Mouse (Mus musculus): ENCODE data around the gene Mfsd2b. TPM values are rescaled to one million over a fixed set of nuclear protein-coding genes. Genes with fewer than 3 reads are reported as not detected.

Mfsd2b gene
- 0.81 TPM for polyA plus RNA-seq (2017; shearing (Covaris generic))

DNA sequence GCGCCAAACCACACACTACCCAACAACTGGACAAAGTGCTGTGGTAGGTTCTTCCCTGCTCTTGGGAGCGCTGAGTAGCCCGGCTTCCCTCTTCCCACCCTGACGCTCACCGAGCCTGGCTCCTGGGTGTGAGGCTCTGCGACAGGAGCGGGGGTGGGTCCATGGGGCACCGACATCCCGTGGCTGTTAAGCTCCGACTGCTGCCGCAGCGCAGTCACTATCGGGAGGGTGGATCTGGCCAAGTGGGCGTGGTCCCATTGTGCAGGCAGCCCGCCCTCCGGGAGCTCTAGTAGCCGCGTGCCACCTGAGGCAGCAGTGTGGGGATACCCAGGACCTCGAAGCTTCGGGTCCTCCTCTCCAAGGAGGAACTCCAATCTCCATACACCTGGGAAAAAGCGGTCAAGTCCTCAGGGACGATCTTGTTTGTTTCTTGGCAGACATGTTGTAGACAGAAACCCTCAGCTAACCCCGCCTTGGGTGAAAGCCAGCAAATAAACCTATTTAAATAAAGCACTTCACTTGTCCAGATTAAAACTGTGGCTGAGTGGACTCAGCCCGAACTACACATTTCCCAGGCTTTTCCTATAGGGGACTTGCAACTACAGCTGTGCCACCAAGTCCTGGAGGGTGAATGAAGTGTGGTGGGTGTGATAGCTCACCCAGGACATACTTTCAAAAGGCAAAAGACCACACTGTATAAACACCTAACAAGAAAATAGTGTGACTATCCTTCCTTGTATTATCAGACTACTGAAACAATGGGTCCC is at the start of gene Mfsd2b:
Gene Mfsd2b, minus strand, starts transcription at position 199 of the 767 bp plus-strand sequence.

DNA sequence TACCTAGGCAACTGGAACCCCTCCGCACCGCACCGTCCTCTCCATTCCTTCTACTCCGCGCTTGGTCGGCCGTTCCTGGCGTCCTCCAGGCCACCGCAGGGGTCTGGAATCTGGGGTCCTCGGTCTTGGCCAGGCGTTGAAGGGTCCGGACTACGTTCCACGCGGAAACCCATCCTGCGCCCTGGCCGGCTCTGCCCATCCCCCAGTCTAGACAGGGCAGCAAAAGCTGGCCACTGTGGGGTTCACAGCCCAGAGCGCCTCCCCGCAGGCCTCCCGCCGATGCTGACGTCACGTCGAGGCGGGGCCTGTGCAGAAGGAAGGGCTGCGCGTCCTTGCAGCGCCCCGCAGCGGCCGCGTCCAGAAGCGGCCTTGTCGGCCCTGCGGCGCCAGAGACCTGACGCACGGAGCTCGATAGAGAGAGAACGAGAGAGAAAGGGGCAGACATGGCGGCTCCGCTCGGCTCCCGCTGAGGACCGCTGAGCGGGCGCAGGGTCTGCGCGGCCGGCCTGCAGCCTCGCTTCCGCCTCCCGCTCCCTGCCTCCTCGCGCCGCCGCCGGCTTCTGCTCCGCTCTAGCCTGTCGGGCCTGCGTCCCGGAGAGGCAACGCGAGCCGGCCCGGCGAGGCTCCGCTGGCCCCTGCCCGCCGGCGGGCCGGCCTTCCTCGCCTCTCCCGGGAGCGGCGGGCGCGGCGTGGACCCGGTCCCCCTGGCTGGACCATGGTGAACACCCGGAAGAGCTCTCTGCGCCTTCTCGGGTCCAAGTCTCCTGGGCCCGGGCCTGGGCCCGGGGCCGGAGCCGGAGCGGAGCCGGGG is 43.0 kb upstream of the Mfsd2b start, which contains the start of gene Atad2b:
Gene Atad2b, plus strand, starts transcription at position 360 of the 811 bp plus-strand sequence.

DNA sequence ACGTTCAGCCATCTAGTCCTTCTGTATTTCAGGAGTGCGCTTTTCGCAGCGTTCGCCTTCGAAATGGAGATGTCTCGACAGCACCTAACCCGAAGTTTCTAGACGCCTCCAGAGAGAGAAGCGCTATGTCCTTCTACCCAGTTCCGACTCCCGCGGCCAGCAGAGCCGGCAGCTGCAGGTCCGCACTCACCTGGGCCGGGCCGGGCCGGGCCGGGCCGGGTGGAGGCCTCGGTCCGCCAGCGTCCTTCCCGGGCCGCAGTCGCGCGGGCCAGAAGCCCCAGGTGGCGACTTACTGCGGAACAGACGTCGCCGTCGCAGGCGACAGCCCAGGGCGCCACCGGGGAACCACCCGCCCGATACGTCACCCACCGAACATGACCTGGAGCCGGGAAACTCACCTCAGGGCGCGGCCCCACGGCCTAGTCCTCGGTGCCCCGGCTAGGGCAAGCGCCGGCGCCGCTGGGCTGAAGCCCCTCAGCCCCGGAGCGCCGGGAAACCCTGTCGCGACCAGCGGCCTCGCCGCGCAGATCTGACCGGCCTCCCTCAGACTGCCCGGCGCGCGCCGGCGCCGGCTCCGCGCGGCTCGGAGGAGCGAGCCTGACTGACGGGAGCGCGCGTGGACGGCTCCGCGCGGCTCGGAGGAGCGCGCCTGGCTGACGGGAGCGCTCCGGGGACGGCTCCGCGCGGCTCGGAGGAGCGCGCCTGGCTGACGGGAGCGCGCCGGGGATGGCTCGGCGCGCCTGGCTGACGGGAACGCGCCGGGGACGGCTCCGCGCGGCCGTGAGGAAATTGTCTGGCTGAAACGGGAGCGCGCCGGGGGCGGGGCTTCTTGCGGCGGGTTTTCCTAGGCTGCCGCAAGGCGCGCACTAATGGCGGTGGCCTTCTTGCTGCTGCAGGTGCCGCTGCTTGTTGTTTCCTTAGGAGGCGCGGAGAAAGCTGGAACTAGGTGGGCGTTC is 33.1 kb upstream of the Mfsd2b start, which contains the start of gene Ubxn2a:
Gene Ubxn2a, minus strand, starts transcription at position 755 of the 956 bp plus-strand sequence.

DNA sequence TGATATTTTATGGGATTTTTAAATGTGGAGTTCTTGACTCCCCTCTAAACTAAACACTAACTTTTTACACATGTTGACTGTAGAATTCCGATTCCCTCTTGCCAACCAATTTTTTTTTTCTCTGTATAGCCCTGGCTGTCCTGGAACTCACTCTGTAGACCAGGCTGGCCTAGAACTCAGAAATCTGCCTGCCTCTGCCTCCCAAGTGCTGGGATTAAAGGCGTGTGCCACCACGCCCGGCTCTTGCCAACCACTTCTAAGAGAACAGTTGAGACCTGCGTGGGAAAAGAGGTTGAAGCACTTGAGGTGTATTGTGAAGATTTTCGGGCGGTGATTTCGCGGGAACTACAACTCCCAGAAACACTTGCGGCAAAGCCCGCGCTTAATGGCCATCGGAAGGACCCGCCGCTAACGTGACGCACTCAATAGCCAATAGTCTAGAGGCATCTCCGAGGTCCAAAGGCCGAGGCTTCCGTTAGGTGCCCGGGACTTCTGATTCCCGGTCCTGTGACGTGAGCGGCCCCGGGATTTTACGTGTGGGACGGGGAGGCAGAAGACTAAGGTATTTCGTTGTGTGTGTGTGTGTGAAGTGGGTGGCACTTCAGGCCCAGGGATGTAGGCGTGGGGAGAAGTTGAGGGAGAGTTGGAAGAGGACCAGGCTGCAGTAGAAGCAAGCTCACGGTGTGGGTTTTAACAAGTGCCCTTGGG is 31.1 kb downstream of the Mfsd2b start, which contains the start of gene Wdcp:
Gene Wdcp, plus strand, starts transcription at position 414 of the 708 bp plus-strand sequence.

DNA sequence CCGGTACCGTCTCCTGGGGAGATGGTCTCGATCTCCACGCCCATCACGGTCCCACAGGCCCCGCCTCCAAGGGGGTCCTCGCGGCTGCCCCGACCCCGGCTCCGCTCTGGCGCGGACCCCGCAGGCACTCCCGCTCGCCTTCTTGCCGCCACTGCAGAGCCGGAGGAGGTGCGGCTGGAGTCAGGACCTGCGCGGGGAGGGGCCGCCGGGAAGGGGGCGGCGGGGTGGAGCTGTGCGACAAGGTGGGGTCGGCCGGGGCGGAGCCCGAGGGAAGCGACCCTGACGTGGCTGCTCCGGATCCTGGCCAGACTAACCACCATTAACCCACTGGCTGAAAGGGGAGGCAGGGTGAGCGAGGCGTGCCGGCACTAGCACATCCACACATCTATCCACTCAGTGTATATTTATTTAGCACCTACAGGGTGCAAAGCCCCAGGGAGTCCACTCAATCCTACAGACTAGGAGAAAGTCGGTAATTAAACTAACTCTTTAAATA is 32.7 kb downstream of the Mfsd2b start, which contains the start of gene Fkbp1b:
Gene Fkbp1b, minus strand, starts transcription at position 200 of the 496 bp plus-strand sequence.

DNA sequence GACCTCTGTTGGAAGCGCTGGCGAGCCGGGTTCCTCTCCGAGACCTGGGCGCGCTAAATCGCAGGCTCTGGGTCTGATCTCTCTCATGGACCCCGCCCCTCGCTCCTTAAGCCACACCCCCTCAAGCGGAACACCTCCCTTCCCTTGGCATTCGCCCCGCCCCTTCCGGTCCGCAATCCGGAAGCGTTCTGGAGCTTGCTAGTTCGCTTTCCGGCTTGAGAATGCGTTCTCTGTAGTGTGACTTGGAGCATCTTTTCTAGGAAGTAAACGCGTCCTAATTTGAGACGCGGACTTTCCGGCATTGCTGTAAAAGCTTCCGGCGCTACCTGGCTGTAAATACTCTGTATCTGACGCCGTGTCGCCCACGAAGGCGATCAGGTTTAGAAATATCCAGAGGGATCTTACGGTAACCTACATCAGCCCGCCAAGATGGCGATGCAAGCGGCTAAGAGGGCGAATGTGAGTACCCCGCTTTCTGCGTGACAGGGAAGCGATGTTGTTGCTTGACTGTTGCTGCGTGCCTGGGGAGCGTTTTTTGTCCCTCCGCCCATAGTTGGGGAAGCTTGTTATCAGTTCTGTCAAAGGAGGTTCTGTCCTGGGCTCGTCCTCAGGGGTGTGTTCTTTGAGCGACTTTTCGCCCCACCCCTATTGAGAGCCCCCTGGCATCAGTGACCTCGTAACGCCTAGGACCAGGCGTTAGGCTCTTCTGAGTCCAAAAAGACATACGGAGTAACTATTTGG is 56.6 kb downstream of the Mfsd2b start, which contains the start of gene Sf3b6:
Gene Sf3b6, plus strand, starts transcription at position 184 of the 741 bp plus-strand sequence.

Other genes with a start within 250 kb of the Mfsd2b start
- not detected for gene Fam228a, start 135.9 kb downstream of the Mfsd2b start, polyA plus RNA-seq (2017; shearing (Covaris generic))
- gene Pfn4, start 105.3 kb downstream of the Mfsd2b start, polyA plus RNA-seq (2017; shearing (Covaris generic)), result 0.21 TPM
- 0.65 TPM for gene Fam228b, start 105.1 kb downstream of the Mfsd2b start, polyA plus RNA-seq (2017; shearing (Covaris generic))
- 422 TPM for gene Sf3b6, start 56.8 kb downstream of the Mfsd2b start, polyA plus RNA-seq (2017; shearing (Covaris generic))
- 0.45 TPM for gene Fkbp1b, start 32.8 kb downstream of the Mfsd2b start, polyA plus RNA-seq (2017; shearing (Covaris generic))
- 15.0 TPM for gene Wdcp, start 31.1 kb downstream of the Mfsd2b start, polyA plus RNA-seq (2017; shearing (Covaris generic))
- gene Ubxn2a, start 33.3 kb upstream of the Mfsd2b start, polyA plus RNA-seq (2017; shearing (Covaris generic)), result 10.0 TPM
- gene Atad2b, start 43.0 kb upstream of the Mfsd2b start, polyA plus RNA-seq (2017; shearing (Covaris generic)), result 8.7 TPM